Mouse (Mus musculus): ENCODE data around the gene Reln.

DNA sequence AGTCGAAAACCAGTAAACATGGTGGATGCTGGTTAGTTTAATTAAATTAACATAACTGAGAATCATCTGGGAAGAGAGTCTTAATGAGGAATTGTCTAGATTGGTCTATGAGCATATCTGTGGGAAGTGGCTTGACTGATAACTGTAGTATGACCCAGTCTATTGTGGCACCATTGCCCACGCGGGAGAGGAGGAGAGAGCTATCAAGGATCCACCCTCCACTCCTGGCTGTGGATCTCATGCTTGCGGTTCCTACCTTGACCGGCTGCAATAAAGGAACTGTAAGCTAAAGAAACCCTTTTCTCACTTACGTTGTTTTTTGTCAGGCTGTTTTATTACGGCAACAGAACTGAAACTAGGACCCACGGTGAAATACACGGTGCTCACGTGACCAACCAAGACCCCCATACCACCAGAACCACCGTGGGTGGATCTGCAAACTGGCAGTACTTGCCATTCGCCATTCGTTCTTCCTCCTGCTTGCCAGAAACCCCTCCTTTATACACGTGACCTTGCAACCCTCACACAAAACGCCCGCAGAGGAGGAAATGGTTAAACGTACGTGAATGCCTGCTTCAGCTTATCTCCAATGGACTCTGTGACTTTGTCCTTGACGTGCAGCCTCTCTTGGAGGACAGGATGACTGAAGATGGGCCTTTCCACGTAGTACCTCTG lies 497.7 kb downstream of the Reln start:
- TF ChIP-seq CTCF (conservative IDR thresholded peaks at IDR 0.05; ENCODE audit: low read length) = no peak
- TF ChIP-seq POU5F1 (IDR thresholded peaks at IDR 0.05; ENCODE audit: borderline replicate concordance, low read length) = no peak
- no peak for TF ChIP-seq NANOG (IDR thresholded peaks at IDR 0.05; ENCODE audit: borderline replicate concordance, low read length)
